Mouse (Mus musculus): ENCODE results near the gene Fut11. TPM values are rescaled to one million over a fixed set of nuclear protein-coding genes. Genes with fewer than 3 reads are reported as not detected.
A peak's percentile ranks its signal among the peaks of the same experiment; 100 is the strongest.

Fut11 gene
- total RNA-seq, 2 experiments from 2014 or later = 1.7 to 9.2 TPM

GRCm38 (mm10) chr14:20707201-20708190 lies 12.7 kb downstream of the Fut11 start, which contains the start of gene Zswim8:
Gene Zswim8, plus strand, starts transcription at chr14:20707552.
- peak; percentile 84 for ATAC-seq (replicated peaks; ENCODE audit: low FRiP score, poor library complexity, severe bottlenecking)

- no peak for ATAC-seq (replicated peaks; ENCODE audit: low FRiP score, poor library complexity, severe bottlenecking)
These were observed 13.5 kb downstream of the Fut11 start for GRCm38 (mm10) chr14:20708239-20708638.

- no peak for ATAC-seq (replicated peaks; ENCODE audit: low FRiP score, poor library complexity, severe bottlenecking)
These were observed 19.1 kb downstream of the Fut11 start for GRCm38 (mm10) chr14:20713832-20714231.

GRCm38 (mm10) chr14:20718443-20718842 lies 23.7 kb downstream of the Fut11 start:
- ATAC-seq (replicated peaks; ENCODE audit: low FRiP score, poor library complexity, severe bottlenecking) = no peak

- no peak for ATAC-seq (replicated peaks; ENCODE audit: low FRiP score, poor library complexity, severe bottlenecking)
These were observed 25.0 kb downstream of the Fut11 start for GRCm38 (mm10) chr14:20719767-20720166.

DNA sequence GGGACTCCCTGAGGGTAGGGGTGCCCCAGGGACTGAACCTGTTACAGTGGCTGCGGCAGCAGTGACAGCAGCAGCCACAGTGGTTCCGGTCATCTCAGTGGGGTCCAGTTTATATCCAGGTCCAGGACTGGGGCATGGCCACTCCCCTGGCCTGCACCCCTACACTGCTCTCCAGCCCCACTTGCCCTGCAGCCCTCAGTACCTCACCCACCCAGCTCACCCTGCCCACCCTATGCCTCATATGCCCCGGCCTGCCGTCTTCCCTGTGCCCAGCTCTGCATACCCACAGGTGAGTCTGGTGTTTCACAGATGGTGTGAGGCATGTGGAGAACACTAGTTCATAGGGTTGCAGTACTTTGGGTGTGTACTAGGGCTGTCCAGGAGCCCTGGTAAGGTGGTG lies 26.6 kb downstream of the Fut11 start:
- ATAC-seq (replicated peaks; ENCODE audit: low FRiP score, poor library complexity, severe bottlenecking) = no peak

GRCm38 (mm10) chr14:20723006-20723405 lies 28.2 kb downstream of the Fut11 start:
- ATAC-seq (replicated peaks; ENCODE audit: low FRiP score, poor library complexity, severe bottlenecking) = no peak

DNA sequence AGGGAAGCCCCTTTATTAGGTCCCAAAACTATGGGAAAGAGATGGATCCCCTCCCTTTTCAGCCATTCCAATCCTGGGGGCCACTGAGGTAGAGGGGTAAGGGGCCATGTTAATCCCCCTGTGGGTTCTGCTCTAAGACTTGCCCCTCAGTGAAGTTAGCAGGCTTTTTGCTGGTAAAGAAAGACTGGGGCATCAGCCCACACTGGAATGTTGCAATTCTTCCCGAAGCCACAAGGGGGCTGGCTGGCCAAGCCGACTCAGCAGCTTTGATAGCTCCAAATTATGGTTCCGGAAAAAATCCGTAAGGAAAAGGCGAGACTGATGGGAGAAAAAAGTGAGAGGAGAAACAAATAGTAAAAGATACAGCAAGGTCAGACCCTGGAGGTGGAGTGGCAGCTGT lies 29.3 kb downstream of the Fut11 start:
- ATAC-seq (replicated peaks; ENCODE audit: low FRiP score, poor library complexity, severe bottlenecking) = peak; percentile 78

GRCm38 (mm10) chr14:20725660-20726339 lies 31.0 kb downstream of the Fut11 start:
- no peak for ATAC-seq (replicated peaks; ENCODE audit: low FRiP score, poor library complexity, severe bottlenecking)

DNA sequence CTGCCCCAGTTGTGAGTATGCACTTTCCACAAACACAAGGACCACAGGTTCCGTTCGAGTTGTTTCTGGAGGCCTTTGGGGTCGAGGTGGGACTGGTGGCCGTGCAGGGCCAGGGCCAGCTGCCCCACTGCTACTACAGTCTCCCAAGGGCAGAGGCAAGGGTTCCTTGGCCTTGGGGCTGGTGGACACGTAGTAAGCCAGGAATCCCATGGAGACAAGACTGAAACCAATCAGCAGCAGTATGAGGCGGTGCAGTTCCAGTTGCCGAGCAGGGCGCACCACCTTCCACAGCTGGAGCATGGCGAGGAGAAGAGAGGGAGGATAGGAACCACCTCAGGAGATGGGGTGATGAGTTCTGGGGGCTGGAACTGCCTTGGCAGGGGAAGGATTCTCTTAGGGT lies 35.1 kb downstream of the Fut11 start:
- ATAC-seq (replicated peaks; ENCODE audit: low FRiP score, poor library complexity, severe bottlenecking) = no peak

- ATAC-seq (replicated peaks; ENCODE audit: low FRiP score, poor library complexity, severe bottlenecking) = no peak
These were observed 36.3 kb downstream of the Fut11 start for GRCm38 (mm10) chr14:20730853-20731602.

GRCm38 (mm10) chr14:20733041-20733951 lies 38.5 kb downstream of the Fut11 start:
- ATAC-seq (replicated peaks; ENCODE audit: low FRiP score, poor library complexity, severe bottlenecking) = peak; percentile 58

- peak; percentile 83 for ATAC-seq (replicated peaks; ENCODE audit: low FRiP score, poor library complexity, severe bottlenecking)
These were observed 39.4 kb downstream of the Fut11 start, which contains the start of gene Ndst2 for GRCm38 (mm10) chr14:20733952-20734774. Gene Ndst2, minus strand, starts transcription at chr14:20734562.

- no peak for ATAC-seq (replicated peaks; ENCODE audit: low FRiP score, poor library complexity, severe bottlenecking)
These were observed 40.3 kb downstream of the Fut11 start for GRCm38 (mm10) chr14:20735052-20735451.

DNA sequence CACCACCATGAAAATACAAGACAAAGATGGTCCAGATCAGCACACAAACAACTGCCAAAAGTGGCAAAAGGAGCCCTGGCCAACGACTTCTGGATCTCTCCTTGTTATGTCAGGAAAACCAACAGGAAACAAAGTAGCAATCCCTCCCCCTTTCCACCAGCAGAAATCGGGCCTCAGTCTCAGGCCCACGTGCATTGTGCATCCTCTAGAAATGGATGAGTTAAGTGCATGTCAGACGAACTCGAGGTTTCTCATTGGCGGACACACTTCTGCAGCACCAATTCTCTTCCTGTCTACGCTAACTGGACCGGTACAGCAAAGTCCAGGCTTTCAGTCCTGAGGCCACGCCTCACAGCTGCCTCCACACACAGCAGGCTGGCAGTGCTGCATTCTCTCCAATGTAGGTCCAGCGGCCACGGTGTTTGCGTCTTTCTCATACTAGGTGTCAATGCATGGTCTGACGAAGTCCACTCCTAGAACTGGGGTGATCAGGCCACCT lies 41.2 kb downstream of the Fut11 start:
- ATAC-seq (replicated peaks; ENCODE audit: low FRiP score, poor library complexity, severe bottlenecking) = no peak

- peak; percentile 49 for ATAC-seq (replicated peaks; ENCODE audit: low FRiP score, poor library complexity, severe bottlenecking)
These were observed 42.5 kb downstream of the Fut11 start for GRCm38 (mm10) chr14:20737306-20737705.

DNA sequence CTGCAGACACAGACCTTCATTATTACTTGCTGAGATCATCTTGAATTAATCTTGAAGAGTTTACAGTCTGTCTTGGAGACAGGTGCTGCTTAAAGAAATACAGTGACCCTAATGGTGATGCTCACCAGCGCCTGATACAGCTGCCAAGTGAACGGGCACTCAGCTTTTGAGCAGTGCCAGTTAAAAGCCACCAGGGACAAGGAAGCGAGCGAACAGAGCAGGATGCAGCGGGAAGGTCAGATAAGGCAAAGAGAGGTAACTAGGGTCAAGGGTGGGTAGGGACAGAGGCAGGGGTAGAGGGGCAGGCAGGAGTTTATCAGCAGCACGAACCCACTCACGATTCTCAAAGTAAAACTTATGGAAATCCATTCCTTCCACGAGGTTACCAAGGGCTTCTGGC lies 43.7 kb downstream of the Fut11 start:
- no peak for ATAC-seq (replicated peaks; ENCODE audit: low FRiP score, poor library complexity, severe bottlenecking)

- ATAC-seq (replicated peaks; ENCODE audit: low FRiP score, poor library complexity, severe bottlenecking) = no peak
These were observed 46.5 kb downstream of the Fut11 start for GRCm38 (mm10) chr14:20741301-20741700.

Measured in erythroblast, adult 5-6 weeks (primary cell).